Mouse (Mus musculus): ENCODE measurements around the gene Atg7.

DNA sequence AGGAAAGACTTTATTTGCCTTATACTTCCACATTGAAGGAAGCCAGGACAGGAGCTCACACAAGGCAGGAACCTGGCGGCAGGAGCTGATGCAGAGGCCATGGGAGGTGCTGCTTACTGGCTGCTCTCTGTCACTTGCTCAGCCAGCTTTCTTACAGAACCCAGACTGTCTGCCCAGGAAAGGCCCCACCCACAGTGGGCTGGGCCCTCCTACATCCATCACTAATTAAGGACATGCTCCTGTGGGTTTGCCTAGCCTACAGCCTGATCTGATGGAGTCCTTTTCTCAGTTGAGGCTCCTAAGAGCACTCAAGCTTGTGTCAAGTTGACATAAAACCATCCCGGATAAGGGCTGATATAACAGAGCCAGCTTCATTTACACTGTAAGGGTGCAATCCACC is 211.5 kb downstream of the Atg7 start:
- TF ChIP-seq USF1 (IDR thresholded peaks at IDR 0.05; ENCODE audit: low read depth, low read length) (no peak), CTCF (conservative IDR thresholded peaks at IDR 0.05 in 1 of 2, IDR thresholded peaks at IDR 0.05 in 1 of 2; ENCODE audit: low read depth in 2 of 2, low read length in 2 of 2) (no peak)
